Mouse (Mus musculus) adrenal gland, adult 8-10 months (tissue): Measurements from ENCODE around the gene Pgf. TPM values are rescaled to one million over a fixed set of nuclear protein-coding genes. Genes with fewer than 3 reads are reported as not detected.

Experiments
- DNase-seq: peaks from one replicate; pipeline ENCODE4 v3.0.0; 2022
- total RNA-seq, 4 experiments: library from RNA; stranded (reverse); gene quantifications; 2 replicates each; pipeline ENCODE4 v1.2.4; 2022

Gene Pgf
- total RNA-seq, result 1 to 10 TPM; 2.4 to 5.9 (median 4.5) TPM

GRCm38 (mm10) chr12:85177740-85178239 is at the start of gene Pgf:
Gene Pgf, minus strand, starts transcription at chr12:85177790.
- no peak for DNase-seq

GRCm38 (mm10) chr12:85227227-85227626 is 49.6 kb upstream of the Pgf start:
- no peak for DNase-seq

DNA sequence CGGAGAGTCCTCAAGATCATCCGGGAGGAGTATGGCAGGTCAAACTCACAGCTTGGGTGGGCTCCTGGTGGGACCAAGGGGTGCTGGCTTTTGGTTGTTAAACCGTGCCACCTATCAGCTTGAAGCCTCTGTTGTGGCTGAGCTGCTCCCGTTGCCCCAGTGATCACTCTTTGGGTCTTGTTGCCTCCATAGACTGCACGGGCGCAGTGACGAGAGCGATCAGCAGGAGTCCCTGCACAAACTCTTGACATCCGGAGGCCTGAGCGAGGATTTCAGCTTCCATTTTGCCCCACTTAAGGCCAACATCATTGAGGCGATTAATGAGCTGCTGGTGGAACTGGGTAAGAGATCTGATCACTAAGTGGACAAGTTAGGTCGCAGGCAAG is 42.3 kb upstream of the Pgf start:
- DNase-seq, result no peak

DNA sequence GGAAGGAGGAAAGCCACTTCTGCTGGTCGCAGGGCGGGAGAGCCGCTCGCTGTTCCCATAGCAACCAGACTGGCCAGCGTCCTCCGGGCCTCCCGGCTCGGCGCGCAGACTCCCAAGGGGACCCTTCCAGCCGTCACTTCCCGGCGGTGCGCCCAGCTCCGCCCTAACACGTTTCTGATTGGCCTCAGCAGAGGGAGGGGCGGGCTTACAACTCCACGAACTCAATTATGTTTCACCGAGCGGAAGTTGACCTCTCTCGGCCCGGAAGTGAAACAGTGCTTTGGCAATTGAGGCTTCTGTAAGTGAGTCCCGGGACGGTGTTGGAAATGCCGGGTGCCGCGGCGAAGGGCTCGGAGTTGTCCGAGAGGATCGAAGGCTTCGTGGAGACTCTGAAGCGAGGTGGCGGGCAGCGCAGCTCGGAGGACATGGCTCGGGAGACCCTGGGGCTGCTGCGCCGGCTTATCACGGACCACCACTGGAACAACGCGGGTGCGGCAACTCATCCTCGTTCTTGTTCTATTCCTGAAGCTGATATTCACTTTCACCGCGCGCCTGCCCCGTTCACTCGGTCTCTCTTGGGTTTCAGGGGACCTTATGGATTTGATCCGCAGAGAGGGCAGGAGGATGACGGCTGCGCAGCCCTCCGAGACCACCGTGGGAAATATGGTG is 41.8 kb upstream of the Pgf start, which contains the start of gene Eif2b2:
Gene Eif2b2 (plus strand): TSS at position 246 of the 669 bp plus-strand sequence.
- peak; percentile 98 for DNase-seq

DNA sequence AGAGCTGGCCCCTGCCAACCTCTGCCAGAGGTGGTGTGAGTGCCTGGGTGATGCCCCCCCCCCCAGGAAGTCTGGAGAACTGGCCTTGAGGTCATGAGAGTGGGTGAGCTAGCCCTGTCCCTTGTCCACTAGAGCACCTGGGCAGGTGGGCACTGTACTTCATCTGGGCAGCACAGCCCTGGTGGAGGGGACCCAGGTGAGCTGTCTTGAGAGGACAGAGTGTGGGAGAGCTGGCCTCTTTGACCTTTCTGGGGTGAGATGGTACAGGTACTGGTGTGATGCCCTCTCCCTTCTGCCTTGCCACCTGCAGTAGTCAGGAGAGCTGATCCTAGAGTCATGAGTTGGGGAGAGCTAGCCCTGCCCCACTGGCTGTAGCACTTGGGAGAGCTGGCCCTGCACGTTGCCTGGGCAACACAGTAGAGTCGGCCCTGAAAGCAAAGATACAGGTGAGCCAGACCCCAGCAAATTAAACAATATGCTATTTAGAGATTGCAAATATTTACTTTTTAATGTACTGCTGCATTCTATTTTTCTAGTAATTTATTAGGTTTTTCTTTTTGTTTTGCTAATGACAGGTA is 40.2 kb upstream of the Pgf start:
- no peak for DNase-seq

DNA sequence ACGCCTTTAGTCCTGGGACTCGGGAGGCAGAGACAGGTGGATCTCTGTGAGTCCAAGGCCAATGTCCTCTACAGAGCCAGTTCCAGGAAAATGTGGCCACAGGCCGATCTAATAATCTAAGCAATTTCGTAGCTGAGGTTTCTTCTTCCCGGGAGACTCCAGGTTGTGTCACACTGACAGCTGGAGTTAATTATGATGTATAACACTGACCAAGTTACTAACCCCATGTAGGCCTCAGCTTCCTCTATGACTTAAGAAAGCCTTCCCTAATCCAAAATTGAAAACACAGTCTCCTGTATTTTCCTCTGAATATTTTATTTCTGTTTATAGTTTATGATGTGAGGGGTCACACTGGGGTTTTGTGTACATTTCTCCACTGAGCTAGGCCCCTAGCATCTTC is 37.4 kb upstream of the Pgf start:
- DNase-seq, result no peak

- no peak for DNase-seq
These were observed 31.2 kb upstream of the Pgf start for GRCm38 (mm10) chr12:85208687-85209199.

DNA sequence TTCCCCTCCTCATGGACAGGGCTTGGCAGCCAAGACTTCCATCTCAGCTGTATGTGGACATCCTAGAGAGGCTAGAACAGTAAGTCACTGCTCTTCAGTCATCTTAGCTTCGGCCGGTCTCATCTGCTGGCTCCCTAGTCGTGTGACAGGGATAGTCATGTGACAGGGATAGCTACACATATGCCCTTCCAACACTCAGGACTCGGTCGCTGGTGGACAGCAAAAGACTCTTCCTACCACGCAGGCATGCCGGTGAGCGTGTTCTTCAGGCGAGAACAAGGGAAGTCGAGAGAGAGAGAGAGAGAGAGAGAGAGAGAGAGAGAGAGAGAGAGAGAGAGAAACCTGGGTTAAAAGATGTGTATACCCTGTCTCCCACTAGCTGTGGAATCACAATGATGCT is 27.8 kb upstream of the Pgf start:
- no peak for DNase-seq

GRCm38 (mm10) chr12:85204105-85204504 is 26.5 kb upstream of the Pgf start:
- DNase-seq, result no peak

GRCm38 (mm10) chr12:85203699-85204098 is 26.1 kb upstream of the Pgf start:
- no peak for DNase-seq

DNA sequence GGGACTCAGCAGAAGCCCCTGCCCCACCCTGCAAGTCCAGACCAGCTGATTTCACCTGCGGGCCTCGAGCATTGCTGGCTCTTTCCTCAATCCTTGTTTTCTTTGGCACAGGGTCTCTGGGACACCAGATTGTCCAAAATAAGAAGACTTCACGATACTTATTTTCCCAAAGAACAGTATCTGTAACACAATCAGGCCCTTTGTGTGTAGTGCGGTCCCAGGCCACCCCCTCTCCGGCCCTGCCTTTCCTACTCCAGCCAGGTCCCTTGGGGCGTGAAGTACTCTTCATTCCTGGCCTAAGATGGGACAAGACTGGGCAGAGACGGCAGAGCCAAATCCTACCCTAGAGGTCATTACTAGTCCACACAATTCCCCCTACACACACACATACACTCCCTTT is 24.6 kb upstream of the Pgf start:
- no peak for DNase-seq

GRCm38 (mm10) chr12:85201830-85202147 is 24.2 kb upstream of the Pgf start:
- DNase-seq, result no peak

- DNase-seq, result no peak
These were observed 23.6 kb upstream of the Pgf start for GRCm38 (mm10) chr12:85200929-85201829.

DNA sequence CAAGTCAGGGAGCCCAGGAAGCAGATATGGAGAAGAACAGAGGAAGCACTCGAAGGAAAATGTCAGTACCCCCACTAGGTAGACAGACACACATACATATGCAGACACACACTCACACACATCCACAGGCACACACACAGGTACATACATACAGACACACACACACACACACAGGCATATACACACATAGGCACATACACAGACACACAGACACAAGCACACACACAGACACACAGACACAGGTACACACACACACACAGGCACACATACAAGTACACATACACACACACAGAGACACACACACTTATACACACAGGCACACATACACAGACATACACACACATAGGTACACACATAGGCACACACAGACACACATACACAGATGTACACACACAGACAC is 22.4 kb upstream of the Pgf start:
- DNase-seq, result no peak

- DNase-seq, result no peak
These were observed 20.3 kb upstream of the Pgf start for GRCm38 (mm10) chr12:85197936-85198335.

GRCm38 (mm10) chr12:85197371-85197770 is 19.8 kb upstream of the Pgf start:
- DNase-seq, result no peak

DNA sequence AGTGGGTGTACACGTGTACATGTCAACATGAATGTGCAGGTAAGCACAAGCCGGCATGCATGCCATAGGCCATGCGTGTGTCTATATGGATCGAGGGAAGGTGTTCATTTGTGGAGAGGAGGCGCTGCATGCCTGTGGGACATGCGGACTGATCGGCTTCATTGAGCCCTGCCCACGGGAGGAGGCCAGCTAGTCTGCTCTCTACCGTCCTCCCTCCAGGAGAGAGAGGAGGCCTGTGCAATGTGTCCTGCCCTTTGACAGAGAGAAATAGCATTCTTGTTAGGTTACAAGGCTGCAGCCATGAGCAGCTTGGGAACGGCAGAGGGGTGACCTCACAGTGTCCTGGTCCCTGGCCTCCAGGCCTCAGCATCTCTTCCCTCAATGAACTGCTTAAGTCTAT is 18.6 kb upstream of the Pgf start:
- DNase-seq, result no peak

- DNase-seq, result no peak
These were observed 17.5 kb upstream of the Pgf start for GRCm38 (mm10) chr12:85195086-85195485.

GRCm38 (mm10) chr12:85194623-85195018 is 17.0 kb upstream of the Pgf start:
- DNase-seq, result peak; percentile 37

GRCm38 (mm10) chr12:85193923-85194622 is 16.5 kb upstream of the Pgf start:
- DNase-seq, result no peak

DNA sequence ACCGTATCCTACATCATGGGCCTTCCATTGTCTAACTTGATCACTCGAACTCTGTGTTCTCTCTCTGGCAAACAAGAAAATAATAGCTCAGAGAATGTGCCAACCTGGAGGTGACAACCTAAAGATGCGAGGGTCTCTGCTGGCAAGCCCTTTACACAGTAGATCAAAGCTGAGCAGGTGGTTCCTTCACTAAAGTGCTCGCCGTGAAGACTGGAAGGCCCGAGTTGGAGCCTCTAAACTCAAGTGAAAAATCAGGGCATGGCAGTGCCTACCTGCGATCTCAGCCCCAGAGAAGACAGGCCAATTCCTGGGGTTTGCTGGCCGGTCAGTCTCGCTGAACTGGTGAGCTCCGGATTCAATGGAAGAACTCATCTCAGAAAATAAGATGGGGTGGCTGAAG is 15.6 kb upstream of the Pgf start:
- no peak for DNase-seq

- no peak for DNase-seq
These were observed 15.0 kb upstream of the Pgf start for GRCm38 (mm10) chr12:85192461-85193108.
